Mouse (Mus musculus): Measurements from ENCODE around the gene Ubxn11. TPM values are rescaled to one million over a fixed set of nuclear protein-coding genes. Genes with fewer than 3 reads are reported as not detected.

Gene Ubxn11
- polyA plus RNA-seq, 2 experiments: 1.4 to 2.0 TPM

GRCm38 (mm10) chr4:134078694-134079093 lies 23.7 kb upstream of the Ubxn11 start:
- DNase-seq (ENCODE audit: low read depth in 3 of 3, low spot score in 3 of 3): peak in 2 of 3 experiments; percentile 22 to 43

DNA sequence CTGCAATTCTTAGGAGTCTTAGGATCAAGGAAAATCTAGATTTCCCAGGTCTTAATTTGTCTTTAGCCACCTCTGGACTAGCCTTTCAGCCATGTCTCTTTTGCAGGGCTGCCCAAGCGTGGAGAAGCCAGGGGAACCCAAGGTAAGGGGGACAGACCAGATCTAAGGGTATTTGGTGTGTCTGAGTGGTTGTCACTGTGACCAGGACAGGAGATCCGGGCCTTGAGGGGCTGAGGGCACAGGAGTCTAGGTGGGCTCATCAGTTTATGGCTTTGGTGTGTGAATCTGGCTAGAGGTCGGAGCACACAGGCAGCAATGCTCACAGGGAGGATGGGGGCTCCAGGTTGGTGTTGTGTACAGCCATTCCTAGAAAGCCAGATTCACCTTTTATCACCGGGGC lies 21.7 kb upstream of the Ubxn11 start:
- WGBS (ENCODE audit: insufficient replicate concordance): 69% methylated on average over 4 of the region's 4 CpGs
- TF ChIP-seq CTCF (IDR thresholded peaks at IDR 0.05; ENCODE audit: low read depth): no peak
- no peak for TF ChIP-seq EP300 (IDR thresholded peaks at IDR 0.05; ENCODE audit: low read depth)
- DNase-seq (ENCODE audit: low read depth in 3 of 3, low spot score in 3 of 3): no peak

More at GRCm38 (mm10) chr4:134078694-134079093, 23.7 kb upstream of the Ubxn11 start:
- Histone ChIP-seq H3K27ac (no peak overlapping the region), H3K4me2 (ENCODE audit: low read depth) (no peak overlapping the region), H3K27me3 (ENCODE audit: control insufficient read depth, insufficient read depth, low read length) (no peaks in the 10 kb centered on the region; the same call in 1 of the 2 replicates), H3K4me1 (replicated peaks; ENCODE audit: control insufficient read depth in 2 of 2, insufficient read depth in 2 of 2, low read length in 1 of 2) (peaks cover 8 to 13% of the 10 kb centered on the region in 2 experiments), H3K4me3 (ENCODE audit: insufficient read depth in 1 of 2, low read depth in 2 of 2, low read length in 2 of 2) (no peak overlapping the region), H3K9me3 (ENCODE audit: control insufficient read depth, low read length) (no peaks in the 10 kb centered on the region), H3K36me3 (replicated peaks; ENCODE audit: control insufficient read depth, insufficient read depth, low read depth) (no peaks in the 10 kb centered on the region), H3K9ac (replicated peaks) (no peak overlapping the region)
- TF ChIP-seq CTCF (IDR thresholded peaks at IDR 0.05; ENCODE audit: low read depth) (peak; percentile 69), EP300 (IDR thresholded peaks at IDR 0.05; ENCODE audit: low read depth) (no peak)
- no peak for ATAC-seq (ENCODE audit: insufficient read depth)
- WGBS (ENCODE audit: insufficient replicate concordance): 22% methylated on average over 3 of the region's 3 CpGs

DNA sequence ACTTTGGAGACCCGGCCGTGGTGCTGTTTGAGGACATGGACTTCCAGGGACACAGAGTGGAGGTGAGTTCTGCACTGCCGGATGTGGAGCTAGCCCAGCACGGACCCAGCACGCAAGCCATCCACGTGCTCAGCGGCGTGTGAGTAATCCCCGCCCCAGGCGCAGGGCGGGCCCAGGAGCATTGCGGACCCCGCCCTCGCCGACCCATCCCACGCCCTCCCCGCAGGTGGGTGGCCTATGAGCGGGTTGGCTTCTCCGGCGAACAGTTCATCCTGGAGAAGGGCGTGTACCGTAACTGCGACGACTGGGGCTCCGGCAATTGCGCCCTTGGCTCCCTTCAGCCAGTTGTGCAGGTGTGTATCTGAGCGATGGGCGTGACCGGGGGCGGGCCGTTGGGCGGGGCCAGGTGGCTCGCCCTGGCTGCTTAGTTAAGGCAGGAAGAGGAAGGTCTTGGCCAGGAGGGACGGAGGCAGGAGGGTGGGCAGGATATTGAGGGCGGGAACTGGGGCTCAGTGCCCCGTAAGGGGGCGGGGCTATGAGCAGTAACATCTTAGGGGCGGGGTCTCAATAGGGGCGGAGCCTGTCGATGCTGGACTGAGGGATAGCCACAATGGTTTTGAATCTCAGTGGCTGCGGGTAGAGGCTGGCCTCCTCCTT lies 20.5 kb upstream of the Ubxn11 start:
- Histone ChIP-seq H3K9ac (replicated peaks) (no peak overlapping the region), H3K36me3 (replicated peaks; ENCODE audit: control insufficient read depth, insufficient read depth, low read depth) (no peaks in the 10 kb centered on the region), H3K4me3 (ENCODE audit: insufficient read depth in 1 of 2, low read depth in 2 of 2, low read length in 2 of 2) (peak overlapping the region; percentile 47 to 50), H3K4me1 (replicated peaks; ENCODE audit: control insufficient read depth in 2 of 2, insufficient read depth in 2 of 2, low read length in 1 of 2) (peaks cover 8 to 13% of the 10 kb centered on the region in 2 experiments), H3K27ac (no peak overlapping the region), H3K27me3 (ENCODE audit: control insufficient read depth, insufficient read depth, low read length) (no peaks in the 10 kb centered on the region; the same call in 1 of the 2 replicates), H3K9me3 (ENCODE audit: control insufficient read depth, low read length) (no peaks in the 10 kb centered on the region), H3K4me2 (ENCODE audit: low read depth) (peak overlapping the region; percentile 69)
- ATAC-seq (ENCODE audit: insufficient read depth) (peak; percentile 91), DNase-seq (ENCODE audit: low read depth in 3 of 3, low spot score in 3 of 3) (peak in 2 of 3 experiments; percentile 49 to 65)
- TF ChIP-seq EP300 (IDR thresholded peaks at IDR 0.05; ENCODE audit: low read depth): no peak
- WGBS (ENCODE audit: insufficient replicate concordance): 2% methylated on average over 41 of the region's 41 CpGs

More for the DNA sequence above, 21.7 kb upstream of the Ubxn11 start:
- Histone ChIP-seq H3K4me3 (ENCODE audit: insufficient read depth in 1 of 2, low read depth in 2 of 2, low read length in 2 of 2) (no peak overlapping the region), H3K4me1 (replicated peaks; ENCODE audit: control insufficient read depth in 2 of 2, insufficient read depth in 2 of 2, low read length in 1 of 2) (peaks cover 8 to 13% of the 10 kb centered on the region in 2 experiments), H3K36me3 (replicated peaks; ENCODE audit: control insufficient read depth, insufficient read depth, low read depth) (no peaks in the 10 kb centered on the region), H3K9me3 (ENCODE audit: control insufficient read depth, low read length) (no peaks in the 10 kb centered on the region), H3K27ac (no peak overlapping the region), H3K4me2 (ENCODE audit: low read depth) (no peak overlapping the region), H3K9ac (replicated peaks) (no peak overlapping the region), H3K27me3 (ENCODE audit: control insufficient read depth, insufficient read depth, low read length) (no peaks in the 10 kb centered on the region; the same call in 1 of the 2 replicates)
- ATAC-seq (ENCODE audit: insufficient read depth): no peak

- Histone ChIP-seq H3K4me3 (ENCODE audit: insufficient read depth in 1 of 2, low read depth in 2 of 2, low read length in 2 of 2) (peak overlapping the region; percentile 31 to 47; a peak in 2 of 4 replicates), H3K9me3 (ENCODE audit: control insufficient read depth, low read length) (no peaks in the 10 kb centered on the region), H3K27me3 (ENCODE audit: control insufficient read depth, insufficient read depth, low read length) (no peaks in the 10 kb centered on the region; the same call in 1 of the 2 replicates), H3K27ac (no peak overlapping the region), H3K4me1 (replicated peaks; ENCODE audit: control insufficient read depth in 2 of 2, insufficient read depth in 2 of 2, low read length in 1 of 2) (peaks cover 8 to 13% of the 10 kb centered on the region in 2 experiments), H3K9ac (replicated peaks) (no peak overlapping the region), H3K4me2 (ENCODE audit: low read depth) (peak overlapping the region; percentile 69), H3K36me3 (replicated peaks; ENCODE audit: control insufficient read depth, insufficient read depth, low read depth) (no peaks in the 10 kb centered on the region)
- DNase-seq (ENCODE audit: low read depth in 3 of 3, low spot score in 3 of 3): no peak
- no peak for TF ChIP-seq CTCF (IDR thresholded peaks at IDR 0.05; ENCODE audit: low read depth)
- no peak for TF ChIP-seq EP300 (IDR thresholded peaks at IDR 0.05; ENCODE audit: low read depth)
- 13% methylated on average over 7 of the region's 7 CpGs for WGBS (ENCODE audit: insufficient replicate concordance)
- no peak for ATAC-seq (ENCODE audit: insufficient read depth)
These were observed 19.9 kb upstream of the Ubxn11 start for GRCm38 (mm10) chr4:134082460-134082859.

- 75% methylated on average over 4 of the region's 4 CpGs for WGBS (ENCODE audit: insufficient replicate concordance)
- no peak for ATAC-seq (ENCODE audit: insufficient read depth)
These were observed 17.4 kb upstream of the Ubxn11 start for GRCm38 (mm10) chr4:134084999-134085398.

More at GRCm38 (mm10) chr4:134084999-134085398, 17.4 kb upstream of the Ubxn11 start:
- no peak for DNase-seq (ENCODE audit: low read depth in 3 of 3, low spot score in 3 of 3)
- H3K4me2 ChIP-seq (ENCODE audit: low read depth): no peak overlapping the region
- H3K9me3 ChIP-seq (ENCODE audit: control insufficient read depth, low read length): no peaks in the 10 kb centered on the region
- H3K27ac ChIP-seq: no peak overlapping the region
- peaks cover 8 to 13% of the 10 kb centered on the region in 2 experiments for H3K4me1 ChIP-seq (replicated peaks; ENCODE audit: control insufficient read depth in 2 of 2, insufficient read depth in 2 of 2, low read length in 1 of 2)
- H3K4me3 ChIP-seq (ENCODE audit: insufficient read depth in 1 of 2, low read depth in 2 of 2, low read length in 2 of 2): no peak overlapping the region
- H3K27me3 ChIP-seq (ENCODE audit: control insufficient read depth, insufficient read depth, low read length): no peaks in the 10 kb centered on the region; the same call in 1 of the 2 replicates
- no peak overlapping the region for H3K9ac ChIP-seq (replicated peaks)
- TF ChIP-seq EP300 (IDR thresholded peaks at IDR 0.05; ENCODE audit: low read depth): no peak
- TF ChIP-seq CTCF (IDR thresholded peaks at IDR 0.05; ENCODE audit: low read depth): peak; percentile 20; the same call in 1 of the 2 replicates
- no peaks in the 10 kb centered on the region for H3K36me3 ChIP-seq (replicated peaks; ENCODE audit: control insufficient read depth, insufficient read depth, low read depth)
